Mouse (Mus musculus): ENCODE data around the gene Igsf3. TPM values are rescaled to one million over a fixed set of nuclear protein-coding genes. Genes with fewer than 3 reads are reported as not detected.
A peak's percentile ranks its signal among the peaks of the same experiment; 100 is the strongest.

Igsf3 gene
- polyA plus RNA-seq, 1 experiment from 2014 or later: 19.3 TPM

DNA sequence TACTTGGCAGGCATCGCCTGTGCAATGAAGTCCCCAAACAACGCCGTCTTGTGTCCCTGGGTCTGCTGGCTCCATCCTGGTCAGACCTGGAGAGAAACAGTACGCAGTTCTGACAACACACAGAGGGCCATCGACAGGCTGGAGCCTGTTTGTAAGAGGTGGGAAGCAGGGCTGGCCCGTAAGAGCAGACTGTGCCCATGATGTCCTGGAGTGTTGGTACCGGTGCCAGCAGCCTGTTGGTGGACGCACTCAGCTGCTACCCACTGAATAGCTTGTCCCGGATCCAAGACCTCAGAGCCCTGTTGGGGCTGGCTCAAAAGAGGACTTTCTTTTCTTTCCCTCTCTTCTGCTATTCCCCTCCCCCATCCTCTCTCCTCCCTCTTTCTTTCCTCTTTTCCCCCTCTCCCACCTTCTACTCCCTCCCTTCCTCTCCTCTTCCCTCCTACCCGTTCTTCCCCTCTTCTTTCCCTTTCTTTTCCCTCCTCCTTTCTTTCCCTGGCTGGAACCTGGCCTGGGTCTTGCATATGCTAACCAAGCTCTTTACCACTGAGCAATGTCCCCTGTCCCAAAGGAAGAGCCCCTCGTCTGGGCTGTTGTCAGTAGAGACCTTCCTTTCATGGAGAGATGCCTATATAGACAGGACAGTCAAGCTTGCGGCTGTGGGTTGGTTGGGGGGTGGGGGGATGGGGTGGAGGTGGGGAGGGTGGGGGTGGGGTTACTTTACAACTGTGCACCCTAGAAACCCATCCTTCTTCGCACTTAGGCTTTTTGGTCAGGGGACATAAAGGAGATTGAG is 27.9 kb downstream of the Igsf3 start:
- ATAC-seq (replicated peaks; ENCODE audit: low FRiP score): no peak

DNA sequence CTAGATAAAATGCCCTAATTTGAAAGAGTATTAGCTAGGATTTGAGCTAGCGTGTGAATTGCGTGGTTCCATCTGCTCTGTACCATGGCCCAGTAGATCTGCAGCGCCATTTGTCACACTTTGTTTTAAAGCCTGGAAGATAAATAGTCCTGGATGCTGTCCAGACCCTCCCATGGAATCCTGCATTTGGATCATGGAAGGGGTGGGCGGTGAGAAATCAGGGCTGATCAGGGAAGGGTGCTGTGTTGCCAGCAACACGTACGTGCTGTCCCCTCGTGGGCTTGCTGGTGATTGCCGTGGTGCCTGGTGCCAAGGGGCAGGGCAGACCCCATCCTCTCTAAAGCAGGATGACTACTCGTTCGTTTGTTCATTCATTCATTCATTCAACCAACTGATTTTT is 28.6 kb downstream of the Igsf3 start:
- H3K9me3 ChIP-seq (ENCODE audit: control insufficient read depth, low read length): no peaks in the 10 kb centered on the region
- peaks cover 11% of the 10 kb centered on the region for H3K4me1 ChIP-seq (replicated peaks; ENCODE audit: control insufficient read depth, insufficient read depth, low read length)
- DNase-seq (ENCODE audit: low spot score) (no peak), ATAC-seq (replicated peaks; ENCODE audit: low FRiP score) (no peak)
- H3K27ac ChIP-seq (ENCODE audit: low read depth, low read length): no peak overlapping the region
- WGBS: 89% methylated on average over 10 of the region's 10 CpGs
- no peaks in the 10 kb centered on the region for H3K36me3 ChIP-seq (ENCODE audit: control insufficient read depth, insufficient read depth, low read length)
- no peak overlapping the region for H3K4me3 ChIP-seq (ENCODE audit: low read depth, low read length)
- H3K4me2 ChIP-seq (ENCODE audit: low read depth, low read length, severe bottlenecking): no peak overlapping the region
- no peak overlapping the region for H3K9ac ChIP-seq (ENCODE audit: low read length)
- H3K27me3 ChIP-seq (ENCODE audit: control insufficient read depth, insufficient read depth, low read length): no peaks in the 10 kb centered on the region

More for the DNA sequence above, 27.9 kb downstream of the Igsf3 start:
- H3K9me3 ChIP-seq (ENCODE audit: control insufficient read depth, low read length): no peaks in the 10 kb centered on the region
- no peaks in the 10 kb centered on the region for H3K36me3 ChIP-seq (ENCODE audit: control insufficient read depth, insufficient read depth, low read length)
- no peaks in the 10 kb centered on the region for H3K27me3 ChIP-seq (ENCODE audit: control insufficient read depth, insufficient read depth, low read length)
- peaks cover 5% of the 10 kb centered on the region; the same call in 1 of the 2 replicates for H3K4me1 ChIP-seq (replicated peaks; ENCODE audit: control insufficient read depth, insufficient read depth, low read length)
- 72% methylated on average over 13 of the region's 13 CpGs for WGBS
- no peak for DNase-seq (ENCODE audit: low spot score)
- H3K4me3 ChIP-seq (ENCODE audit: low read depth, low read length): no peak overlapping the region
- no peak overlapping the region for H3K27ac ChIP-seq (ENCODE audit: low read depth, low read length)
- no peak overlapping the region for H3K4me2 ChIP-seq (ENCODE audit: low read depth, low read length, severe bottlenecking)
- H3K9ac ChIP-seq (ENCODE audit: low read length): no peak overlapping the region

DNA sequence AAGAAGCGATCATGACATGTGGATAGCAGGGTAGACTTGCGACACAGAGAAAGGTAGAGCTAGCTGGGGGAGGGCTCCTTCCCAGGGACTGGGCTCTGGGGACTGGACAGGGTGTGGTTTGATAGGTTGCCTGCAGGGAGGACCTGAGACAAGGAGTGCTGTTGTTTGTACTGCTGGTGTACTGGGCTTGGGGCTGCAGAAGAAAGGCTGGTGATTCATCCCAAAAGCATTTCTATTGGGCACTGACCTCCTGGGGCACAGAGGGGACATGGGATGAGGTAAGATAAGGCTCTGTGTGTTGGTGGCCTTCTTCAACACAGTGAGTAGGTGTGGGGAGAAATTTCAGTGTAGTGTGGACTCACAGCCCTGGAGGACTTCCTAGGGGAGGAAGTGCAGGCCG is 29.2 kb downstream of the Igsf3 start:
- no peaks in the 10 kb centered on the region for H3K9me3 ChIP-seq (ENCODE audit: control insufficient read depth, low read length)
- DNase-seq (ENCODE audit: low spot score) (no peak), ATAC-seq (replicated peaks; ENCODE audit: low FRiP score) (no peak)
- no peaks in the 10 kb centered on the region for H3K36me3 ChIP-seq (ENCODE audit: control insufficient read depth, insufficient read depth, low read length)
- no peak overlapping the region for H3K4me3 ChIP-seq (ENCODE audit: low read depth, low read length)
- no peak overlapping the region for H3K4me2 ChIP-seq (ENCODE audit: low read depth, low read length, severe bottlenecking)
- H3K4me1 ChIP-seq (replicated peaks; ENCODE audit: control insufficient read depth, insufficient read depth, low read length): peaks cover 15% of the 10 kb centered on the region
- 87% methylated on average over 3 of the region's 3 CpGs for WGBS
- H3K27me3 ChIP-seq (ENCODE audit: control insufficient read depth, insufficient read depth, low read length): no peaks in the 10 kb centered on the region
- no peak overlapping the region for H3K27ac ChIP-seq (ENCODE audit: low read depth, low read length)
- H3K9ac ChIP-seq (ENCODE audit: low read length): no peak overlapping the region

DNA sequence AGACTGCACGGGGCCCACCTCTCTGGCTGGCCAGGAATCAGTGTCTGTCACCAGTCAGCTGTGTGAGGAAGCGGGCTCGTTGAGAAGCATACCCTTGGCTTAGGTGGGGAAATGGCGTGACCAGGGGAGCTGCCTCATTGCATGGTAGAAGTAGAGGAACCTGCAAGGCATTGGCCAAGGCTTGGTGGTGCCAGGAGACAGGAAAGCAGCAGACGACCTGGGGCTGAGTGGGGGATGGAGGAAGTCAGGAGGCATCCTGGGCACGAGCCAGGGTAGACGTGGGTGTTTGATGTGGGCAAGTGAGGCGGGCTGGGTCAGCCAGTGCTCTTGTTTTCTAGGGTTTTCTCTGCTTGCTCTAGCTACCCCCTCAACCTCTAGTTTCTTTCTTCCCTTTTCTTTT is 30.7 kb downstream of the Igsf3 start:
- H3K36me3 ChIP-seq (ENCODE audit: control insufficient read depth, insufficient read depth, low read length): no peaks in the 10 kb centered on the region
- ATAC-seq (replicated peaks; ENCODE audit: low FRiP score) (no peak), DNase-seq (ENCODE audit: low spot score) (no peak)
- no peaks in the 10 kb centered on the region for H3K27me3 ChIP-seq (ENCODE audit: control insufficient read depth, insufficient read depth, low read length)
- H3K4me1 ChIP-seq (replicated peaks; ENCODE audit: control insufficient read depth, insufficient read depth, low read length): peaks cover 15% of the 10 kb centered on the region
- H3K27ac ChIP-seq (ENCODE audit: low read depth, low read length): no peak overlapping the region
- no peak overlapping the region for H3K4me2 ChIP-seq (ENCODE audit: low read depth, low read length, severe bottlenecking)
- no peak overlapping the region for H3K4me3 ChIP-seq (ENCODE audit: low read depth, low read length)
- 89% methylated on average over 8 of the region's 8 CpGs for WGBS
- no peaks in the 10 kb centered on the region for H3K9me3 ChIP-seq (ENCODE audit: control insufficient read depth, low read length)
- H3K9ac ChIP-seq (ENCODE audit: low read length): no peak overlapping the region

DNA sequence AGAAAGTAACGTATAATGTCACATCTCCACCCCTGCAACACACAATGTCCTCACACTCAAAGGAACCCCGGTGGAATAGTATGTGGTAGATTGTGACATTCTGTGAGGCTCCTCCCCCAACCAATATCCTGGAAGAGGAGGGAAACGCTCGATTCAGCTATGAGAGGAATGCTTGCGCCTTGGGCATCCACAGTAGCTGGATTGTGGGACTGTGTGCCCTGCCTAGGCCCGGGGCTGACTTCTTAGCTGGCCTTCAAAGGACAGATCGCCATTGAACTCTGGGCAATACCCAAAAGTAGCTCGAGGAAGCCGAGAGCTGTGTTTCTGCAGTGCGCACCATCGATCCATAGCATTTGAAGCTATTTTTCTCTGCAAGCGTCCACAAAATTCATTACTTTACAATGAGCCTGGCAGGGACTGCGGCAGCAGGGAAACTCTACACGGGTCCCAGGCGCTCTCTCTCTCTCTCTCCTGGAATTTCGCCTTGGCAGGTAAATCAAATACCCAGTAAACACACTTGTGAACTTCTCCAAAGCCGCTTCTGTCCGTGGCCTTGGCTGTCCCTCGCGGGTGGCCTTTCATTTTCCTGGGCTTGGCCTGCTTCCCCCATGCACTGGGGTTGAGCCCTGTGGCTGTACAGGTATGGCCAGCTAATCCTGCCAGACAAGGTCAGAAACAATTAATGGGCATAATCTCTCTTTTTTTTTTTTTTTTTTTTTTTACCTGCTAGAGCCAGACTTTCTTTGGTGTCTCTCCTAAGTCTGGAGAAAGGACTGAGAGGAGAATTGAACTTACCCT is 32.3 kb downstream of the Igsf3 start:
- Histone ChIP-seq H3K36me3 (ENCODE audit: control insufficient read depth, insufficient read depth, low read length) (no peaks in the 10 kb centered on the region), H3K9ac (ENCODE audit: low read length) (no peak overlapping the region), H3K27ac (ENCODE audit: low read depth, low read length) (no peak overlapping the region), H3K4me3 (ENCODE audit: low read depth, low read length) (no peak overlapping the region), H3K4me1 (replicated peaks; ENCODE audit: control insufficient read depth, insufficient read depth, low read length) (peaks cover 15% of the 10 kb centered on the region), H3K4me2 (ENCODE audit: low read depth, low read length, severe bottlenecking) (no peak overlapping the region), H3K27me3 (ENCODE audit: control insufficient read depth, insufficient read depth, low read length) (no peaks in the 10 kb centered on the region), H3K9me3 (ENCODE audit: control insufficient read depth, low read length) (no peaks in the 10 kb centered on the region)
- DNase-seq (ENCODE audit: low spot score) (no peak), ATAC-seq (replicated peaks; ENCODE audit: low FRiP score) (no peak)
- WGBS: 52% methylated on average over 20 of the region's 20 CpGs

DNA sequence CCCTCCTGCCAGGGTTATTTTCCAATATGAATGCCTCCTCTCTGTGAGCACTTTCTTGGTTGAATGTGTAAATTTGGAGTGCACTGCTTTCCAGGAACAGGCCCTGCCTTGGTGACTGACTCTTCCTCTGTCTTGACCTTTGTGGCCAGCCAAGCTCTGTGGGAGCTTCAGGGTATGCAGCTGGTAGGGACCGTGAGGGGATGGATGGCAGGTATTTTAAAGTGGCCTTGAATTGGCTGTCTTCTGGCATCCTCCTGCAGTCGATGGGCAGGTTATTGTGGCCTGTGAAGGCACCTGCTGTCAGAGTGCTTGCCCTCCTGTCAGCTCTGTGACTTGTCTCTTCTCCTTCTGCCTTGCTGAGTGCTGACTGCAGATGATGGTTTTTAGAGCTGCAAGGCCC is 33.3 kb downstream of the Igsf3 start:
- Histone ChIP-seq H3K27me3 (ENCODE audit: control insufficient read depth, insufficient read depth, low read length) (no peaks in the 10 kb centered on the region), H3K4me3 (ENCODE audit: low read depth, low read length) (no peak overlapping the region), H3K9me3 (ENCODE audit: control insufficient read depth, low read length) (no peaks in the 10 kb centered on the region), H3K36me3 (ENCODE audit: control insufficient read depth, insufficient read depth, low read length) (no peaks in the 10 kb centered on the region), H3K4me1 (replicated peaks; ENCODE audit: control insufficient read depth, insufficient read depth, low read length) (peaks cover 15% of the 10 kb centered on the region), H3K9ac (ENCODE audit: low read length) (no peak overlapping the region), H3K4me2 (ENCODE audit: low read depth, low read length, severe bottlenecking) (no peak overlapping the region), H3K27ac (ENCODE audit: low read depth, low read length) (no peak overlapping the region)
- DNase-seq (ENCODE audit: low spot score): no peak
- WGBS: 23% methylated on average over 2 of the region's 2 CpGs
- ATAC-seq (replicated peaks; ENCODE audit: low FRiP score): no peak

DNA sequence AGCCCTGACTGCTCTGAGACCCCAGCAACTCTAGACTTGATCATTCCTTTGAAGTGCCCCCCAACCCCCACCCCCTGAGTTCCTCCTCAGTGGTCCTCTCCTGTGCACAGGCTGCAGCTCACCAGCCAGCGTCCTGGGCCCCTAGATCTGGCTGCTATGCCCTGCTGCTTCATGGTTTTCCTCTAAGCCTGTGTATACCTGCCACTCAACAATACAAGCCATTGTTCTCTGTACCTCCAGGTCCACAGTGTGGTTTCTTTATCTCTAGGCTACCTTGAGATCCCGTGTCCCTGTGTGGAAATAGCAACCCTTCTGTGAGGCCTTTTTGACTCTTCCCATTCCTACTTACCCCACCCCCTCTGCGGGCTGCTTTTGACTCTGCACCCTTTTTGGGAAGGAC is 33.9 kb downstream of the Igsf3 start:
- H3K27ac ChIP-seq (ENCODE audit: low read depth, low read length): no peak overlapping the region
- peaks cover 15% of the 10 kb centered on the region for H3K4me1 ChIP-seq (replicated peaks; ENCODE audit: control insufficient read depth, insufficient read depth, low read length)
- no peak overlapping the region for H3K4me3 ChIP-seq (ENCODE audit: low read depth, low read length)
- H3K36me3 ChIP-seq (ENCODE audit: control insufficient read depth, insufficient read depth, low read length): no peaks in the 10 kb centered on the region
- no peaks in the 10 kb centered on the region for H3K9me3 ChIP-seq (ENCODE audit: control insufficient read depth, low read length)
- no peak overlapping the region for H3K9ac ChIP-seq (ENCODE audit: low read length)
- H3K27me3 ChIP-seq (ENCODE audit: control insufficient read depth, insufficient read depth, low read length): no peaks in the 10 kb centered on the region
- H3K4me2 ChIP-seq (ENCODE audit: low read depth, low read length, severe bottlenecking): no peak overlapping the region
- 35% methylated on average over 3 of the region's 3 CpGs for WGBS
- DNase-seq (ENCODE audit: low spot score) (no peak), ATAC-seq (replicated peaks; ENCODE audit: low FRiP score) (0 out of 2 replicates have a peak, but pooled peaks have one; percentile 34)

DNA sequence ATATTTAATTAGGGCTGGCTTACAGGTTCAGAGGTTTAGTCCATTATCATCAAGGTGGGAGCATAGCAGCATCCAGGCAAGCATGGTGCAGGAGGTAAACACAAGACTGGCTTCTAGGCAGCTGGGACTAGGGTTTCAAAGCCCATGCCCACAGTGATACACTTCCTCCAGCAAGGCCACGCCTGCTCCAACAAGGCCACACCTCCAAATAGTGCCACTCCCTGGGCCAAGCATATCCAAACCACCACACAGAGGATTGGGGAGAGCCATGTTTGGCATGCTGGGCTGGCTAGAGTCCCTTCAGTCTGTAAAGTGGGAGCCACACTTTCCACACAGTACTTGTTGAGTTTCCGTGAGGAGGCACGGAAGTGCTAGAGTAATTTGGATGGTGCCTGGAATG is 34.7 kb downstream of the Igsf3 start:
- H3K27ac ChIP-seq (ENCODE audit: low read depth, low read length): no peak overlapping the region
- ATAC-seq (replicated peaks; ENCODE audit: low FRiP score) (no peak), DNase-seq (ENCODE audit: low spot score) (no peak)
- WGBS: 90% methylated on average over 3 of the region's 3 CpGs
- H3K9me3 ChIP-seq (ENCODE audit: control insufficient read depth, low read length): no peaks in the 10 kb centered on the region
- H3K4me3 ChIP-seq (ENCODE audit: low read depth, low read length): no peak overlapping the region
- no peak overlapping the region for H3K4me2 ChIP-seq (ENCODE audit: low read depth, low read length, severe bottlenecking)
- H3K9ac ChIP-seq (ENCODE audit: low read length): no peak overlapping the region
- H3K27me3 ChIP-seq (ENCODE audit: control insufficient read depth, insufficient read depth, low read length): no peaks in the 10 kb centered on the region
- H3K4me1 ChIP-seq (replicated peaks; ENCODE audit: control insufficient read depth, insufficient read depth, low read length): peaks cover 15% of the 10 kb centered on the region
- H3K36me3 ChIP-seq (ENCODE audit: control insufficient read depth, insufficient read depth, low read length): no peaks in the 10 kb centered on the region

All from forebrain, embryonic 11.5 days (tissue).